Mouse (Mus musculus): ENCODE data around the gene Ywhae.
"Not testable (repeated sequence)": the region's sequence is repeated elsewhere in the genome, so short reads cannot be mapped to it uniquely, and the experiment has no call there.

Ywhae gene

GRCm38 (mm10) chr11:75732434-75733226 lies at the start of gene Ywhae:
Gene Ywhae, plus strand, starts transcription at chr11:75732869.
- DNase-seq = peak; percentile 93

- DNase-seq = no peak
These were observed 48.2 kb upstream of the Ywhae start for GRCm38 (mm10) chr11:75684462-75684861.

- DNase-seq = no peak
These were observed 47.7 kb upstream of the Ywhae start for GRCm38 (mm10) chr11:75684956-75685355.

- peak; percentile 62 for DNase-seq
These were observed 45.2 kb upstream of the Ywhae start for GRCm38 (mm10) chr11:75687343-75687993.

- DNase-seq = no peak
These were observed 44.5 kb upstream of the Ywhae start for GRCm38 (mm10) chr11:75688132-75688531.

GRCm38 (mm10) chr11:75689977-75690376 lies 42.7 kb upstream of the Ywhae start:
- DNase-seq = no peak

- DNase-seq = no peak
These were observed 41.6 kb upstream of the Ywhae start for GRCm38 (mm10) chr11:75691047-75691446.

- no peak for DNase-seq
These were observed 39.1 kb upstream of the Ywhae start for GRCm38 (mm10) chr11:75693570-75693969.

GRCm38 (mm10) chr11:75697464-75697863 lies 35.2 kb upstream of the Ywhae start:
- DNase-seq = not testable (repeated sequence)

- no peak for DNase-seq
These were observed 32.1 kb upstream of the Ywhae start for GRCm38 (mm10) chr11:75700557-75700956.

GRCm38 (mm10) chr11:75702761-75703160 lies 29.9 kb upstream of the Ywhae start:
- DNase-seq = no peak

GRCm38 (mm10) chr11:75703748-75704147 lies 28.9 kb upstream of the Ywhae start:
- no peak for DNase-seq

- DNase-seq = peak; percentile 53
These were observed 18.7 kb upstream of the Ywhae start for GRCm38 (mm10) chr11:75713949-75714348.

- no peak for DNase-seq
These were observed 17.1 kb upstream of the Ywhae start for GRCm38 (mm10) chr11:75715556-75715955.

- no peak for DNase-seq
These were observed 15.9 kb upstream of the Ywhae start for GRCm38 (mm10) chr11:75716661-75717325.

- no peak for DNase-seq
These were observed 10.3 kb upstream of the Ywhae start for GRCm38 (mm10) chr11:75722339-75722738.

- DNase-seq = no peak
These were observed 5.5 kb upstream of the Ywhae start for GRCm38 (mm10) chr11:75727168-75727567.

- DNase-seq = not testable (repeated sequence)
These were observed 5.0 kb upstream of the Ywhae start for GRCm38 (mm10) chr11:75727659-75728058.

- no peak for DNase-seq
These were observed 715 bp downstream of the Ywhae start for GRCm38 (mm10) chr11:75733227-75733940.

- no peak for DNase-seq
These were observed 3.0 kb downstream of the Ywhae start for GRCm38 (mm10) chr11:75735462-75736252.

GRCm38 (mm10) chr11:75736978-75737377 lies 4.3 kb downstream of the Ywhae start:
- DNase-seq = no peak

- no peak for DNase-seq
These were observed 5.3 kb downstream of the Ywhae start for GRCm38 (mm10) chr11:75737806-75738476.

Measured in kidney, adult 9 months (tissue).